Mouse (Mus musculus) hindbrain, embryonic 13.5 days (tissue): ENCODE measurements around the gene Ptpn5. TPM values are rescaled to one million over a fixed set of nuclear protein-coding genes. Genes with fewer than 3 reads are reported as not detected.

Experiments used
- ATAC-seq: fragments of 200-750 bp; cut with Nextera tagmentation; 2 replicates; pipeline ENCODE4 v1.8.0; 2017; ENCODE audit warnings: moderate TSS enrichment; ENCODE audit not compliant: low FRiP score
- H3K27ac ChIP-seq: fragments of 300-500 bp; sonication (generic); 2 replicates; pipeline ENCODE4 v1.5.1; 2015; ENCODE audit warnings: inconsistent platforms, mild to moderate bottlenecking, moderate library complexity
- H3K27me3 ChIP-seq: fragments of 300-500 bp; sonication (generic); 2 replicates; pipeline ENCODE4 v1.6.1; 2015; ENCODE audit warnings: mild to moderate bottlenecking, inconsistent platforms
- H3K36me3 ChIP-seq: fragments of 300-500 bp; sonication (generic); 2 replicates; pipeline ENCODE4 v1.6.1; 2015; ENCODE audit warnings: mild to moderate bottlenecking, inconsistent platforms
- H3K4me1 ChIP-seq: fragments of 300-500 bp; sonication (generic); replicated peaks from 2 replicates; pipeline ENCODE4 v1.6.1; 2015; ENCODE audit warnings: inconsistent platforms
- H3K4me2 ChIP-seq: fragments of 300-500 bp; sonication (generic); 2 replicates; pipeline ENCODE4 v1.6.1; 2015; ENCODE audit warnings: inconsistent platforms, mild to moderate bottlenecking, moderate library complexity
- H3K4me3 ChIP-seq: fragments of 300-500 bp; sonication (generic); 2 replicates; pipeline ENCODE4 v1.5.1; 2015; ENCODE audit warnings: mild to moderate bottlenecking, inconsistent platforms
- H3K9ac ChIP-seq: fragments of 300-500 bp; sonication (generic); 2 replicates; pipeline ENCODE4 v1.6.1; 2015; ENCODE audit warnings: mild to moderate bottlenecking, inconsistent platforms
- H3K9me3 ChIP-seq: fragments of 300-500 bp; sonication (generic); 2 replicates; pipeline ENCODE4 v1.6.1; 2016; ENCODE audit warnings: inconsistent platforms
- WGBS: fragments of 180-500 bp; shearing (Covaris S2); methylation state at CpG from one replicate; pipeline ENCODE4 v1.1.7; 2015; 5-methylcytosine and 5-hydroxymethylcytosine counted together
- polyA plus RNA-seq: library from polyadenylated mRNA; unstranded; fragments of >200 nt; fragmentation: Nextera tagmentation; extraction: Ambion mirVana; gene quantifications from 2 replicates; pipeline ENCODE4 v1.2.1, GENCODE M21; 2015

Ptpn5 gene
- polyA plus RNA-seq, 1 experiment from 2014 or later: 112 TPM

DNA sequence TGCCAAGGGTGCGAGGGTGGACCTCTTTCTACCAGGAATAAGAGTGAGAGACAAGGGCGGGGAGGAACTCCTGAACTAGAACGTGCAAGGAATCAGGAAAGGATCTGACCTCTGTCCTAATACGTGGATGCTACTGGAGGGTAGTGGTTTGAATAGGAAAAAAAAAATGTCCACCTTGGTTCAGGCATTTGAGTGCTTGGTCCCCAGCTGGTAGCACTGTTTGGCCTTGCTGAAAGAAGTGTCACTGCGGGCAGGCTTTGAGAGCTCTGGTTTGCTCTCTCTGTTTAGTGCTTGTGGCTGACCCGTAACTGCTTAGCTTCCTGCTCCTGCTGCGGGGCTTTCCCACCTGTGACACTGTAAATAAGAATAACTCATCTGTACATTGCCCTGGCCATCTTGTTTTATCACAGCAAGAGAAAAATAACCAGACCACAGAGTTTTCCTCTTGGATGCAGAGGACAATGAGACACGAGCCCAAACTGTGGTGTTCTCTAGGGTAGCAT is 6.4 kb upstream of the Ptpn5 start:
- no peaks in the 10 kb centered on the region for H3K36me3 ChIP-seq
- H3K4me3 ChIP-seq: no peak overlapping the region
- H3K9me3 ChIP-seq: no peaks in the 10 kb centered on the region
- ATAC-seq: no peak
- H3K9ac ChIP-seq: no peak overlapping the region
- 84% methylated on average over 8 of the region's 8 CpGs for WGBS
- H3K27ac ChIP-seq: no peak overlapping the region
- H3K4me1 ChIP-seq: no peaks in the 10 kb centered on the region
- H3K4me2 ChIP-seq: no peak overlapping the region
- peaks cover under 1% of the 10 kb centered on the region; the same call in 1 of the 2 replicates for H3K27me3 ChIP-seq

DNA sequence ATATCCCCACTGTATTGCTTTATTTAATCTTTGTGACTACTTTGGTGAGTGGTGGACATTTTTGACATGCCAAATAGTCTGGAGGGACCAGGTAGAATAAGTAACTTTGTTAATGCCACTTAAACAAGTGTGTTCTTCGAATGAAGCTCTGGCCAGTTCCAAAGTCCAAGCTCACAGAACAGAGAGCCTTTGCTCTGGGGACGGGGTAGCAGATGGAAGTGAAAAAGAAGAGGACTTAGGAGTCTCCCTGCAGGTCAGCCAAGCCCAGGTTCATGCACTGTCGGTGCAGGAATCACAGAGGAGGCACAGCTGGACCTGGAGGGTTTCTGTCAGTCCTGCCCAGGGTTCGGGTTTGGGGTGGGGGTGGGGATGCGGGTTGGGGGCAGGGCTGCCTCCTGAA is 1.1 kb upstream of the Ptpn5 start:
- no peak overlapping the region for H3K4me2 ChIP-seq
- peaks cover 10% of the 10 kb centered on the region; the same call in 1 of the 2 replicates for H3K27me3 ChIP-seq
- ATAC-seq: no peak
- H3K36me3 ChIP-seq: no peaks in the 10 kb centered on the region
- no peak overlapping the region for H3K4me3 ChIP-seq
- no peak overlapping the region for H3K27ac ChIP-seq
- H3K9ac ChIP-seq: no peak overlapping the region
- peaks cover 25% of the 10 kb centered on the region for H3K4me1 ChIP-seq
- no peaks in the 10 kb centered on the region for H3K9me3 ChIP-seq
- 43% methylated on average over 5 of the region's 5 CpGs for WGBS

DNA sequence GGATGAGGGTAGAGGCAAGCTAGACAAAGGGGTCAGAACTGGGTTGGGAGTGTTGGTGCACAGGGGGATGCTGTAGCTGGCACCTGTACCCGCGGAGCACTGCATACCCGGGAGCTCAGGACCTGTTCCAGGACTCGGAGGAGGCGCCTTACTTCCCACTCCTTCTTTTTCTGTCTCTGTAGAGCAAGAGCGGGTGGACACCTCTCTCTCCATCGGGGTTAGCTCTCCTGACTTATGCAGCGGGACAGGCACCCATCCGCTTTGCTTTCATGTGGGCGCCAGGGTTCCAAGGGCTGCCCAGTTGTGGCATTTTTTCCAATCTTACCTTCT is 588 bp downstream of the Ptpn5 start:
- no peaks in the 10 kb centered on the region for H3K9me3 ChIP-seq
- H3K27ac ChIP-seq: peak overlapping the region; percentile 95
- peaks cover 28% of the 10 kb centered on the region for H3K4me1 ChIP-seq
- peak overlapping the region; percentile 79 for H3K4me3 ChIP-seq
- peak overlapping the region; percentile 76 for H3K4me2 ChIP-seq
- peaks cover 10% of the 10 kb centered on the region; the same call in 1 of the 2 replicates for H3K27me3 ChIP-seq
- no peaks in the 10 kb centered on the region for H3K36me3 ChIP-seq
- 0% methylated on average over 10 of the region's 10 CpGs for WGBS
- no peak for ATAC-seq
- peak overlapping the region; percentile 91 for H3K9ac ChIP-seq

DNA sequence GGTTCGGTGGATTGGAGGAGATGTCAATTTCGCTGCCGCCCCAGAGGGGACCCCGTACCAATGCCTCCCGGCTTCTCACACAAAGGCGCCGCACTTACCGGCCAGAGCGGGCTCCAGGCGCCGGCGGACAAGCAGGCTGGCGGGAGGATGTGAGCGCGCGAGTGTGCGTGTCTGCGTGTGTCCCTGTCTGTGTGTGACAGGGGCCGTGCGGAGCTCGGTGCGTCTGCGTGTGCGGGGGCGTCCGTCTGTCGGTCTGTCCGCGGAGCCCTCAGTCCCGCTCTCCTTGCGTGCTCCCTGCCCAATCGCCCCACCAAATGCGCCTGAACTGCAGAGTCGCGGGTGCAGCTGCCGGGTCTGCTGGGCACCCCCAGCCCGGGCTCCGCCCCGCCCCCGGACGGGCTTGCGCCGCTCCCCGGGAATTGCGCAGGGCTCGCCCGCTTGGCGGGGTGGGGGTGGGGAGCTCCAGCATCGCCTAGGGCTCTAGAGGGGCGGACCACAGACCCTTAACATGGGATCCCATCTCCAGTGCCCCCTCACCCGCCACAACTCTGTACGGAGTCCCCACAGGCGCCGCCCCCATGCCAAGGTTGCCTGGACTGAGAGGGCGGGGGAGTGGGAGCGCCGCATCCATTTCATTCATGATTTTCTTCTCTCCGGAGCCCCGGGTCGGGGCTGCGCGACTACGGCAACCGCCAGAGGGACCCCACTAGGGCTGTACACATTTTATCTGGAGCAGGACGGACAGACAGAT is 1.1 kb downstream of the Ptpn5 start:
- Histone ChIP-seq H3K27me3 (peaks cover 10% of the 10 kb centered on the region; the same call in 1 of the 2 replicates), H3K9ac (peak overlapping the region; percentile 91), H3K4me2 (peak overlapping the region; percentile 76), H3K36me3 (no peaks in the 10 kb centered on the region), H3K9me3 (no peaks in the 10 kb centered on the region), H3K27ac (peak overlapping the region; percentile 95), H3K4me3 (peak overlapping the region; percentile 79), H3K4me1 (peaks cover 28% of the 10 kb centered on the region)
- peak; percentile 91 for ATAC-seq
- WGBS: under 1% methylated on average over 62 of the region's 65 CpGs

DNA sequence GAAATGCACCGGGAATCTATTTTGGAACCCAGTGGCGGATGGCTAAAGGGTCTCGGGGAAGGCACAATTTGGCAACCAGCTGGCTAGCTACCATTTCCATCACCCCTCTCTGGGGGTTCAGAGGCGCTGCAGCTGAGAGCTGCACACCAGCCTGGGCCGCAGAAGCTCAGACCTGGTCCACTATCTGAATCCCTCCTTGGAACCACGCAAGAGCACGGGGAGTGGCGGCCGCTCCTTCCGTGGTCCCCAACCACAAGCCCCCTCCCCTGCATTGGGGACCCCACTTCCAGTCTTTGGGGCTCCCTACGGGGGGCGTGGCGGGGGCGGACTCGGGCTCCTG is 1.7 kb downstream of the Ptpn5 start:
- peak overlapping the region; percentile 79 for H3K4me3 ChIP-seq
- peak overlapping the region; percentile 91 for H3K9ac ChIP-seq
- H3K27ac ChIP-seq: peak overlapping the region; percentile 95
- ATAC-seq: peak; percentile 47
- H3K4me2 ChIP-seq: peak overlapping the region; percentile 76
- peaks cover 10% of the 10 kb centered on the region; the same call in 1 of the 2 replicates for H3K27me3 ChIP-seq
- H3K36me3 ChIP-seq: no peaks in the 10 kb centered on the region
- no peaks in the 10 kb centered on the region for H3K9me3 ChIP-seq
- H3K4me1 ChIP-seq: peaks cover 28% of the 10 kb centered on the region
- 1% methylated on average over 15 of the region's 15 CpGs for WGBS

DNA sequence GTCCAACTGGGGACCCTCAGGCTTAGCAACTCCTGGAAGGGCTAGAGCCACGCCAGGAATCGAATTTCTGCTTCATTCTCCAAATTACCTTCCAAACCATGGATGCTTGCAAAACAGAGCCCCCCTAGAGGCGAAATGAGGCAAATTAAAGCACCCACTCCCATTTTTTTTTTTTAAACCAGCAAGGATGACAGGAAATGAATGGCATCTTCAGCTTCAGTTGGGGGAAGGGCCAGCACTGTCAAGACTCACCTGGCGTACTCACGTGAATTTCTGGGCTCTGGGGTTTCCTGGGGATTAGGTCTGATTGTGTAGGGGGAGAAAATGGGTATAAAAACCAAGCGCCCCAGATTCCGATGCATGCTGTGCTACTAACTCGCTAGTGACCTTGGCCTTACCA is 2.2 kb downstream of the Ptpn5 start:
- 35% methylated on average over 8 of the region's 8 CpGs for WGBS
- Histone ChIP-seq H3K9ac (peak overlapping the region; percentile 91), H3K27ac (peak overlapping the region; percentile 95; the same call in 1 of the 2 replicates)

DNA sequence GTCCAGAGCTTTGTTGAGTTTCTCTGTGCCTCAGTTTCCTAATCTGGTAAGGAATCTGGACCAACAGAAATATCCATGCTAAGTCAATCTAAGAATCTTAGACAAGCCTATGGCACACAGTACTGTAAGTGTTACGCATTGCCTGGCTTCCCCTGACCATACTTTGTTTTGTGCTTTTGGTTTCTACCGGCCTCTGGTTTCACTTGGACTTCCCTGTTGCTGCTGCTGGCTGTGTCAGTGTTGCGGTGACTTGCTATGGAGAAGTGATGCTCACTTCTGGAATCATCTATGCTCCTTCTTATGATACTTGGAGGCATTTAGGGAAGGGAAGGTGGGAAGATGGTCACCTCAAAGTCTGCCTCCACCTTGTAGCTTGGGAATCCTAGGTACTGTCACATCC is 11.5 kb downstream of the Ptpn5 start:
- 93% methylated on average over 3 of the region's 3 CpGs for WGBS
- Histone ChIP-seq H3K27ac (no peak overlapping the region), H3K4me3 (no peak overlapping the region), H3K4me1 (no peaks in the 10 kb centered on the region), H3K9me3 (no peaks in the 10 kb centered on the region), H3K36me3 (peaks cover 47% of the 10 kb centered on the region), H3K9ac (no peak overlapping the region), H3K4me2 (no peak overlapping the region), H3K27me3 (no peaks in the 10 kb centered on the region)
- ATAC-seq: no peak

More for the DNA sequence above, 2.2 kb downstream of the Ptpn5 start:
- no peak for ATAC-seq
- H3K4me3 ChIP-seq: peak overlapping the region; percentile 79
- peaks cover 28% of the 10 kb centered on the region for H3K4me1 ChIP-seq
- H3K4me2 ChIP-seq: peak overlapping the region; percentile 76
- H3K9me3 ChIP-seq: no peaks in the 10 kb centered on the region
- H3K36me3 ChIP-seq: peaks cover 4% of the 10 kb centered on the region
- H3K27me3 ChIP-seq: peaks cover 10% of the 10 kb centered on the region; the same call in 1 of the 2 replicates

DNA sequence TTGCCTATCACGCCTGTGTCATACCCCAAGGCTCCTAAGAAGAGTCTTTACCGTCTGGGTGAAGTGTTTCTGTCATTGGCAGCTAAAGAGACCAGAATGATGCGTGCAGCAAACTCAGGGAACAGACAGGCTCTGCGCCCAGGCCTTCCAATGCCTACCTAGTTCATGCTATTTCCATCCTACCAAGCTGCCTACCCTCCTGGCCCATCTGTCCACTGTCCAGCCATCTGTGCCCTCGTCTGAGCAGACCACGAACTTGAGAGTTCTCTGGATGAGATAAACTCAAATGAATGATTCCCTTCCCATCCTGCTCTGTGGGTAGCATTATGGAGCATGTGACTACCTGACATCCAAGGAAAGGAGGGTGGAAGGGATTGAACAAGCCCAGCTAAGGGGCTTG is 16.8 kb downstream of the Ptpn5 start:
- H3K36me3 ChIP-seq: peaks cover 41% of the 10 kb centered on the region
- H3K27ac ChIP-seq: no peak overlapping the region
- no peak overlapping the region for H3K4me2 ChIP-seq
- H3K9ac ChIP-seq: no peak overlapping the region
- no peak overlapping the region for H3K4me3 ChIP-seq
- H3K4me1 ChIP-seq: no peaks in the 10 kb centered on the region
- 85% methylated on average over 6 of the region's 6 CpGs for WGBS
- H3K27me3 ChIP-seq: no peaks in the 10 kb centered on the region
- H3K9me3 ChIP-seq: no peaks in the 10 kb centered on the region
- ATAC-seq: no peak

DNA sequence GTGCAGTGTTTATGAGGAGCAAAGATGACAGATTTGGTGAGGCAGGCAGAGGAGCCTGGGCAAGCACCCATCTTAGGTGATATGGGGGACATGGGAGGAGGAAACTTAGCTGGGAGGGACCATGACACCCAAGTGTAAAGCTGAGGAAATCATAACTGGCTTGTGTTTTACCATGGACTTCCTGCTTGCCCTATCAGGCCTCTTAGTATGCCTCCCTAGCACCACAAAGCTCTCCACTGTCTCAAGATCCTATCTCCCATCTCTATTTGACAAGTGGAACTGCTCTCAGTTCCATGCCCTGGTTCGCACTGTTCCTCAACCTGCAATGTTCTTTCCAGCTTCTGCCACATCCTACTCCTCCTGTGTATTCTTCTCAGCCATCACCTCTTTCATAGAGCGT is 18.0 kb downstream of the Ptpn5 start:
- H3K4me1 ChIP-seq: no peaks in the 10 kb centered on the region
- ATAC-seq: no peak
- H3K4me2 ChIP-seq: no peak overlapping the region
- no peaks in the 10 kb centered on the region for H3K9me3 ChIP-seq
- no peak overlapping the region for H3K27ac ChIP-seq
- WGBS: 91% methylated on average over 2 of the region's 2 CpGs
- no peaks in the 10 kb centered on the region for H3K27me3 ChIP-seq
- H3K36me3 ChIP-seq: peaks cover 44% of the 10 kb centered on the region
- no peak overlapping the region for H3K9ac ChIP-seq
- H3K4me3 ChIP-seq: no peak overlapping the region

DNA sequence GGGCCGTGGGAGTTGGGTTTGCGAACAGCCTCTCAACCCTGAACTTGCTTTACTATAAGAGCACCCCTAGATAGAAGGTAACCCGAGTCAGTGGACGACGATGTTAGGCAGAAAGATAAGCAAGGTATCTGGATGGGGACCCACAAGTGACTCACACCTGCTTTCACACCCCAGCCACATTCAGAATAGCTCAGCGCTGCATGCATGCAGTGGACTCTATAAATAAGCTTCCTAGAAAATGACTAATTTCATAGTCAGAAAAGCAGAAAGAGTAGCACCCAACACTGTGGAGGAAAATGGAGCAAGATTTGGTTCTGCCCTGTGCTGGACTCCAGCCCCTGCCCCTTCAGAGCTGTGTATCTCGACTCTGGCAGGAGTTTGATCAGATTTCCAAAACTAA is 20.1 kb downstream of the Ptpn5 start:
- 89% methylated on average over 7 of the region's 7 CpGs for WGBS
- no peaks in the 10 kb centered on the region for H3K27me3 ChIP-seq
- no peaks in the 10 kb centered on the region for H3K4me1 ChIP-seq
- H3K9me3 ChIP-seq: no peaks in the 10 kb centered on the region
- H3K9ac ChIP-seq: no peak overlapping the region
- H3K4me2 ChIP-seq: no peak overlapping the region
- H3K36me3 ChIP-seq: peaks cover 44% of the 10 kb centered on the region
- ATAC-seq: no peak
- no peak overlapping the region for H3K27ac ChIP-seq
- H3K4me3 ChIP-seq: no peak overlapping the region

DNA sequence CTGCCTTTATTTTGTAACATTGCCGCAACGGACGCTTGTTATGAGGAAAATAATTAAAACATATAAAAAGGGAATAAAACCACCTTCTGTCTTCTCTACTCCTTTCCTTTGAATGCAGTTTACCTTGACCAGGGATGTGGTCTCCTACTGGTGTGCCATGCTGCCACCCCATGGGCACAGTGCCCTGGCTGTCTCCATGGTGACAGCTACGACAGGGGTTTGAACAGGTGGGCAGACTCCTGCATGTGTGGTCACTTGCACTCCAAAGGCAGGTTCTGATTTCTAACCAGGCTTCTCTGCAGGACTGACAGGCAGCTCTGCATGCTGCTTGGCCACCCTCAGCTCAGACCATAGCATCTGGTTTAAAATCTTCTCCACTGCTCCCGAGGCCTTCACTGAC is 21.4 kb downstream of the Ptpn5 start:
- no peaks in the 10 kb centered on the region for H3K9me3 ChIP-seq
- no peak overlapping the region for H3K4me2 ChIP-seq
- H3K9ac ChIP-seq: no peak overlapping the region
- no peak for ATAC-seq
- H3K4me3 ChIP-seq: no peak overlapping the region
- H3K27me3 ChIP-seq: no peaks in the 10 kb centered on the region
- peaks cover 47% of the 10 kb centered on the region for H3K36me3 ChIP-seq
- WGBS: 92% methylated on average over 5 of the region's 5 CpGs
- no peaks in the 10 kb centered on the region for H3K4me1 ChIP-seq
- H3K27ac ChIP-seq: no peak overlapping the region

DNA sequence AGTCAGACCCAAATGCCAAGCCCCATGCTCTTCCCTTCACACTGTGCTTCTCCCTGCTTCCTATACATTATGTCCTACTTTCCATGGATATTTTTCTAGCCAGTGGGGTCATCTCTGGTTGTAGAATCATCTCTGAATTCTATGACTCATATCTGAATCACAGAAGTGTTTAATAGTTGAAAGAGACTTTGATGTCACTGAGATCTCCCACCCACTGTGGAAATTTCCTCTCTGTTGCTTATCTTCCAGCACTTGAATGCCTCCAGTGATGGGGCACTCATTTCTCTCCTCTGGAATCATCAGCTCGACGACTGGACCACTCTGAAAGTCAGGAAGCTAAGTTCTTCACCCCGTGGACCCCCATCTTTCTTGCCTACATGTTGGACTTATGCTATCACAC is 22.4 kb downstream of the Ptpn5 start:
- peaks cover 50% of the 10 kb centered on the region for H3K36me3 ChIP-seq
- no peaks in the 10 kb centered on the region for H3K4me1 ChIP-seq
- H3K27ac ChIP-seq: no peak overlapping the region
- no peak overlapping the region for H3K4me3 ChIP-seq
- no peak overlapping the region for H3K4me2 ChIP-seq
- no peaks in the 10 kb centered on the region for H3K9me3 ChIP-seq
- no peaks in the 10 kb centered on the region for H3K27me3 ChIP-seq
- WGBS: 92% methylated on average over 3 of the region's 3 CpGs
- H3K9ac ChIP-seq: no peak overlapping the region
- no peak for ATAC-seq

DNA sequence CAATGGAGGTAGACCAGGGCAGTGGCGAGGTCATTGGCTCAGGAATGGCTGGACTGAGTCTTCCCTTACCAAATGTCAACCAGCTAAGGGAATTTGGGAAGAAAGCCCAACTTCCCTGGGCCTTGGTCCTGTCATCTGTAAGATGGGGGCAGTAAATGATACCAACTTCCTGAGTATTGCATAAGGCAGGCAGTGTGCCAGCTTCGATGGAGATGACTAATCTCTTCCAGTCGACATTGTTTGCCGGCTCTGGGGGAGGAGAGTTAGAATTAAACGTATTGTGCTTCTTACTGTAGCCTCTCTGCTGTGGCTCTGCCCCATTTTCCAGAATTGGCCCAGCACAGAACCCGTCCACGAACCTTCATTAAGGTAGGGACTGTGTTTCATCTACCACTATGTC is 23.0 kb downstream of the Ptpn5 start:
- H3K27ac ChIP-seq: no peak overlapping the region
- no peaks in the 10 kb centered on the region for H3K9me3 ChIP-seq
- H3K4me3 ChIP-seq: no peak overlapping the region
- H3K36me3 ChIP-seq: peaks cover 50% of the 10 kb centered on the region
- no peak overlapping the region for H3K9ac ChIP-seq
- no peaks in the 10 kb centered on the region for H3K4me1 ChIP-seq
- no peaks in the 10 kb centered on the region for H3K27me3 ChIP-seq
- no peak overlapping the region for H3K4me2 ChIP-seq
- 78% methylated on average over 7 of the region's 7 CpGs for WGBS
- no peak for ATAC-seq
